Mouse (Mus musculus) Muller cell, postnatal 12 days (primary cell): ENCODE measurements around the gene Ormdl2.

Experiments used
- DNase-seq: peaks from one replicate; pipeline ENCODE4 v3.0.0-alpha.2; 2015; ENCODE audit errors: inconsistent ontology term

The Ormdl2 gene

GRCm38 (mm10) chr10:128803771-128804270 lies 17.6 kb downstream of the Ormdl2 start, which contains the start of gene Dnajc14:
Dnajc14 (plus strand) TSS chr10:128804062.
- peak; percentile 83 for DNase-seq

DNA sequence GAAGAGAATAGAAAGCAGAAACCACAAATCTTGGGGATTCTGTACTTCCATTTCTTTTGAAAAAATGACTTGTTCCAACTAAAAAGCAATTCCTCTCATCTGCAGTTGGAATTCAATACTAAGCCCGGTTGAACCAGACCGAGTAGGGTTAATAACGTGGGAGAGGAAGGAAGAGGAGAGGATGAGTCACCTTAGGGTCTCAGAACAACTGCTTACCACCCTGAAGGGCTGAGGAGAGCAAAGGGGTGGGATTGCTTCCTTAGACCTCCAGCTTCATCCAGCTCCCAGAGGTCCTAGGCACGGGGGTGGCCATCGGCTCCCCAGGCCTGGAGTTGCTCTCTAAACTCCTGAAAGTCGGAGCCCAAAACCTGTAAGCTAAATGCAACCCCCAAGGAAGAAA lies 18.1 kb downstream of the Ormdl2 start:
- DNase-seq = no peak

DNA sequence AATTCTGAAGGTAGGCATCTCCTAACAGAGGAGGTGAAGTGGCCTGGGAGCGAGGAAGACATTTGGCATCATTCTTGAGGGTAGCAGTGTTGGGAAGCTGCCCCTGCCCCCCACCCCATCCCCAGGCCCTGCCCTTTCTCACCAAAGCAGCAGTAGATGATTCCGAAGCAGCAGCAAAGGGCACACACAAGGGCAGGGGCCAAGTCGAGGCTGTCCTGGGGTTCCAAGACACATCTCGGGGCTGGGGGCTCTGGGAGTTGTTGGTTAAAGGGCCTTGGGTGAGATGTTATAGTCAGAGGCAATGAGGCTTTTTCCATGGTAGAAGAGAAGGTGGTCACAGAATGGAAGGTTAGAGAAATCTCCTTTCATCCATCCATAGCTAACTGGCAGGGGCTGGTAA lies 18.5 kb downstream of the Ormdl2 start:
- no peak for DNase-seq

GRCm38 (mm10) chr10:128801981-128802495 lies 19.4 kb downstream of the Ormdl2 start:
- no peak for DNase-seq

- no peak for DNase-seq
These were observed 22.8 kb downstream of the Ormdl2 start for GRCm38 (mm10) chr10:128798676-128799075.

DNA sequence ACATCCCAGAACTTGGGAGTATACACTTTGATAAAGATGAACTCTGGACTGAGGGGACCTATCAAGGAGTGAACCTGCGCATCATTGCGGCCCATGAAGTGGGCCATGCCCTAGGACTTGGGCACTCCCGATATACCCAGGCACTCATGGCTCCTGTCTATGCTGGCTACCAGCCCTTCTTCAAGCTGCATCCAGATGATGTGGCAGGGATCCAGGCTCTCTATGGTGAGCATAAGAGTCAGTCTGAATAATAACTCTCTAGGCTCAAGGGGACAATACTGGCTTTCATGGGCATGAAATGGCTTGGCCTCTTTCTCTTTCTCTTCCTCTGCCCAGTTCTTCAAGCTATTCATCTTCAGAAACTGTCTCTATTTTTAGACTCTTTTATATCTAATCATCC lies 25.9 kb downstream of the Ormdl2 start:
- no peak for DNase-seq

- no peak for DNase-seq
These were observed 27.1 kb downstream of the Ormdl2 start for GRCm38 (mm10) chr10:128794391-128794790.

DNA sequence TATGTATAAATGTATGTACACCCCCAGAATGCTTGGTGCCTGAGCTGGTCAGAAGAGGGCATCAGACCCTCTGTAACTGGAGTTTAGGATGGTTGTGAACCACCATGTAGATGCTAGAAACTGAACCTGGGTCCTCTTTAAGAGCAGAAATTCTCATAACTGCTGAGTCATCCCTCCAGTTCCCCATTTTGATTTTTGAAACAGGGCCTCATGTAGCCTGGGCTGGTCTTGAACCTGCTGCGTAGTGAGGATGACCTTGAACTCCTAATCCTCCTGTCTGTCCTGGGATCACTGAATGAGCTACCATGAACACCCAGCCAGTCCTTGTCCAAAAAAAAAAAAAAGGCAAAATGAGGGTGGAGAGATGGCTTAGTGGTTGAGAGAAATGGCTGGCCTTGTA lies 28.2 kb downstream of the Ormdl2 start:
- no peak for DNase-seq

DNA sequence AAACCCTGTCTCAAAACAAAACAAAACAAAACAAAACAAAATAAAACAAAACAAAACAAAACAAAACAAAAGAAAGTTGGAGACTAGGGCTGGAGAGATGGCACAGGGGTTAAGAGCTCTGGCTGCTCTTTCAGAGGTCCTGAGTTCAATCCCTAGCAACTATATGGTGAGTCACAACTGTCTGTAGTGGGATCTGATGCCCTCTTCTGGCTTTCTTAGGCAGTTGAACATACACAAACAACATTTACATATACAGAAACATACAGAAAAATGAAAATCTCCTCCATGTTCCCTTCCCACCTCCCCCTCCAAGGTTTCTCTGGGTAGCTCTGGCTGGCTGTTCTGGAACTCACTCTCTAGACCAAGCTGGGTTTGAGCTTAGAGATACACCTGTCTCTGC lies 29.4 kb downstream of the Ormdl2 start:
- DNase-seq = no peak

- DNase-seq = peak; percentile 62
These were observed 30.9 kb downstream of the Ormdl2 start, which contains the start of gene Mmp19 for GRCm38 (mm10) chr10:128790398-128791124. Mmp19 (plus strand) TSS chr10:128790910.

DNA sequence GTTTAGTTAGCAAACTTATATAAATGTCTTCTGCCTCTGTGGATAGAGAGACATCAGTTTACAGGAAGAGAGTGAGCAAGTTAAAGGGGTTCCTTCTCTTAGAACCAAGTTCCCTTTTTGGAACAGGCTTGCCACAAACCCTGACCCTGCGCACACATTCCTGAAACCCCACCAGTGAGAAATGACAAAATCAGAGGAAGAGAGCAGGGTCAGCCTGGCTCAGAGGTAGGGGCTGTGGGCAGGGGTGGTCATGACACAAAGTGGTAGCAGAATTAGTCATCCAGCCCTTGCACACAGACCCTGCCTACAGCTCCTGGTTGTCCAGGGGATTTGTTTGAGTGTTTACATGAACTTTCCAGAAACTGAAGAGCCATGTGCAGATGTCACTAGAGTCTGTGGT lies 41.2 kb downstream of the Ormdl2 start:
- DNase-seq = no peak

DNA sequence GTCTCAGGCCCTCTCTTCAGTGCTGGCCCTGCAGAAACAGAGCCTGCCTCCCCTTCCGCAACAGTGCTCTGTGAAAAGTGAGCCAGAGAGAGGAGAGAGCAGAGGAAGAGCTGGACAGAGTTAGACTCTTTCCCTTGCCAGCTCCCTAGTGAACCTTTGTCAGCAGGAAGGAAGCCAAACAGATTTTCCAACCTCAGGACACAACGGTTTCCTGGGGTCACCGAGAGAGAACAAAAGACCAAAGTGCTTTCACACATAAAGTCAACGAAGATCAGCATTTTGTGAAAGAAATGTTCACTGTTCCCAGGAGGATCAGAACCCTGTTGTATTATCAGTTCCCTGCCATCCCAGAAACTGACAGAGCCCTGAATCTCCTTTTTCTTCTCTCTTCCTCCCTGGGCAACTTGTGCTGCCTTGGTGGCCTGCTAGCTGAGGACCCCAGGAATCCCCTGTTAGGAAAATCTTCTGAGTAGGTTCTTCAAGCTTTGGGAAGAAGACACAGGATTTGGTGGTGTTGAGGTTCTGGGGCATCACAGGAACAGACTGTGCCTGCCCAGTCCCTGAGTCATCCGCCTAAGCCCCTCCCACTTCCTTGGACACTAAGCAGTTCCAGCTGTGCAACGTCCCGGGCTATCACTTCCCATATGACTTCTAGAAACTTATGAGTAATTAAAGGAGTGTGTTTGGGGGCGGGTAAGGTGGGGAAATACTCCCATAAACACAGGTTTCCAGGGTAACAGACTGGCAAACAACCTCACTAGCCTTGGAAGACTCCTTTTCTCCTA lies 42.2 kb downstream of the Ormdl2 start:
- peak; percentile 69 for DNase-seq

GRCm38 (mm10) chr10:128778441-128778840 lies 43.0 kb downstream of the Ormdl2 start:
- DNase-seq = no peak

DNA sequence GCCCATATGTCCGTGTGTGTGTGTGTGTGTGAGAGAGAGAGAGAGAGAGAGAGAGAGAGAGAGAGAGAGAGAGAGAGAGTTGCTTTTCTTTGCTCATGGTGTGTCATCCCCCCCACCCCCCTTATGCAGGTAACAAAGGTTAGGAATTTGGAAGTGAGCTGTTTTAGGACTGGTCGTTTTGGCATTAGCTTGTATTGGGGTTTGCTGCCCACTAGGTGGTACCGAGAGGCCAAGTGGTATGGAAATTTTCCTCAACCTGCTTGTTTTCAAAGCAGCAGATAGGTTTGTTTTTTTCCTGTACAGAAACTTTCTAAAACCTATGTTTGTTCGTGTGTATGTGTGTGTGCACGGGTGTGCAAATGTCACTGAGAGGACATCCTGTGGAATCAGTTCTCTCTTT lies 47.8 kb downstream of the Ormdl2 start:
- no peak for DNase-seq

- DNase-seq = no peak
These were observed 48.5 kb downstream of the Ormdl2 start for GRCm38 (mm10) chr10:128772895-128773294.
